In genomic region chr13:111235719-111236166, GRCm38 (mm10) we compare ENCODE assay signal across 10 mouse cellular contexts. TPM values are rescaled to one million over a fixed set of nuclear protein-coding genes. Genes with fewer than 3 reads are reported as not detected.
DNase-seq lines count a peak whose midpoint lies in the region; ATAC-seq lines count a peak whose summit lies in the region.
"Had no signal": no experiment of that assay in that cellular context is flagged by ENCODE, and none has a peak within 500 bp of the region (broad histone marks: within the 10 kb centered on the region; RNA-seq: fewer than 3 reads in every experiment).

No protein-coding gene starts in this region.

- WGBS in forebrain, embryonic 14.5 days, result 34% methylated on average over 6 of the region's 6 CpGs
- 59% methylated on average over 6 of the region's 6 CpGs for WGBS in forebrain, embryonic 11.5 days
- WGBS in hindbrain, embryonic 13.5 days, result 59% methylated on average over 6 of the region's 6 CpGs
- 70% methylated on average over 6 of the region's 6 CpGs for WGBS in neural tube, embryonic 15.5 days

- H3K4me1 ChIP-seq in forebrain, embryonic 14.5 days (ENCODE audit: control insufficient read depth, insufficient read depth, low read length), result no peaks in the 10 kb centered on the region
- H3K4me1 ChIP-seq in forebrain, embryonic 11.5 days (replicated peaks; ENCODE audit: control insufficient read depth, insufficient read depth, low read length), result no peaks in the 10 kb centered on the region
- 0 out of 2 replicates have a peak, but pooled peaks cover 3% of the 10 kb centered on the region for H3K4me1 ChIP-seq in hindbrain, embryonic 13.5 days (replicated peaks)
- H3K4me1 ChIP-seq in neural tube, embryonic 15.5 days, result no peaks in the 10 kb centered on the region

- no peaks in the 10 kb centered on the region for H3K27me3 ChIP-seq in forebrain, embryonic 14.5 days (replicated peaks; ENCODE audit: control insufficient read depth, insufficient read depth, low read length)
- H3K27me3 ChIP-seq in forebrain, embryonic 11.5 days (ENCODE audit: control insufficient read depth, insufficient read depth, low read length), result no peaks in the 10 kb centered on the region
- no peaks in the 10 kb centered on the region for H3K27me3 ChIP-seq in hindbrain, embryonic 13.5 days
- H3K27me3 ChIP-seq in neural tube, embryonic 15.5 days (replicated peaks), result no peaks in the 10 kb centered on the region

- no peaks in the 10 kb centered on the region for H3K9me3 ChIP-seq in forebrain, embryonic 14.5 days (replicated peaks; ENCODE audit: control insufficient read depth, low read length)
- no peaks in the 10 kb centered on the region for H3K9me3 ChIP-seq in forebrain, embryonic 11.5 days (ENCODE audit: control insufficient read depth, low read length)
- no peaks in the 10 kb centered on the region for H3K9me3 ChIP-seq in hindbrain, embryonic 13.5 days
- no peaks in the 10 kb centered on the region for H3K9me3 ChIP-seq in neural tube, embryonic 15.5 days (replicated peaks)

- no peak overlapping the region for H3K27ac ChIP-seq in forebrain, embryonic 14.5 days (ENCODE audit: low read depth, low read length)
- no peak overlapping the region for H3K27ac ChIP-seq in forebrain, embryonic 11.5 days (ENCODE audit: low read depth, low read length)
- H3K27ac ChIP-seq in hindbrain, embryonic 13.5 days, result no peak overlapping the region
- peak overlapping the region; percentile 1; the same call in 1 of the 2 replicates for H3K27ac ChIP-seq in neural tube, embryonic 15.5 days (replicated peaks)

- H3K36me3 ChIP-seq in forebrain, embryonic 14.5 days (ENCODE audit: control insufficient read depth, insufficient read depth, low read length), result no peaks in the 10 kb centered on the region
- no peaks in the 10 kb centered on the region for H3K36me3 ChIP-seq in forebrain, embryonic 11.5 days (ENCODE audit: control insufficient read depth, insufficient read depth, low read length)
- H3K36me3 ChIP-seq in hindbrain, embryonic 13.5 days, result no peaks in the 10 kb centered on the region
- no peaks in the 10 kb centered on the region for H3K36me3 ChIP-seq in neural tube, embryonic 15.5 days

- H3K4me2 ChIP-seq in forebrain, embryonic 14.5 days (ENCODE audit: low read length), result no peak overlapping the region
- H3K4me2 ChIP-seq in forebrain, embryonic 11.5 days (ENCODE audit: low read depth, low read length, severe bottlenecking), result no peak overlapping the region
- H3K4me2 ChIP-seq in hindbrain, embryonic 13.5 days, result no peak overlapping the region
- H3K4me2 ChIP-seq in neural tube, embryonic 15.5 days, result no peak overlapping the region

- peak; percentile 39 for DNase-seq in forebrain, embryonic 14.5 days (ENCODE audit: low spot score)
- DNase-seq in forebrain, embryonic 11.5 days (ENCODE audit: low spot score), result no peak
- peak; percentile 29 for DNase-seq in ovary, adult 18-20 months (ENCODE audit: low spot score)
- DNase-seq in ovary, postnatal 14 days (ENCODE audit: low spot score), result no peak
- no peak for DNase-seq in spleen, postnatal 10 days (ENCODE audit: low spot score in 2 of 2)

- H3K9ac ChIP-seq in forebrain, embryonic 14.5 days (ENCODE audit: low read length), result no peak overlapping the region
- no peak overlapping the region for H3K9ac ChIP-seq in forebrain, embryonic 11.5 days (ENCODE audit: low read length)
- H3K9ac ChIP-seq in hindbrain, embryonic 13.5 days, result no peak overlapping the region
- no peak overlapping the region for H3K9ac ChIP-seq in neural tube, embryonic 15.5 days (replicated peaks)

- ATAC-seq in forebrain, embryonic 14.5 days, result no peak
- no peak for ATAC-seq in forebrain, embryonic 11.5 days (replicated peaks; ENCODE audit: low FRiP score)
- ATAC-seq in hindbrain, embryonic 13.5 days (ENCODE audit: low FRiP score), result peak; percentile 60
- peak; percentile 47; the same call in 1 of the 2 replicates for ATAC-seq in neural tube, embryonic 15.5 days (ENCODE audit: low FRiP score)
- ATAC-seq in megakaryocyte, adult 5-6 weeks (ENCODE audit: poor library complexity, severe bottlenecking), result no peak

- H3K4me3 ChIP-seq in forebrain, embryonic 14.5 days (ENCODE audit: low read depth, low read length), result no peak overlapping the region
- H3K4me3 ChIP-seq in forebrain, embryonic 11.5 days (ENCODE audit: low read depth, low read length), result no peak overlapping the region
- no peak overlapping the region for H3K4me3 ChIP-seq in hindbrain, embryonic 13.5 days
- no peak overlapping the region for H3K4me3 ChIP-seq in neural tube, embryonic 15.5 days (replicated peaks)

RNA-seq across cellular contexts. Expression of gene Actbl2, which starts 19.1 kb away (rescaled TPM):
- polyA plus RNA-seq in forebrain, embryonic 14.5 days (2014; fragmentation: Nextera tagmentation; extraction: Ambion mirVana), result not detected in 2 replicates
- polyA plus RNA-seq in forebrain, embryonic 11.5 days (2014; fragmentation: Nextera tagmentation; extraction: Ambion mirVana), result not detected in 2 replicates
- not detected in 2 replicates for polyA plus RNA-seq in hindbrain, embryonic 13.5 days (2015; fragmentation: Nextera tagmentation; extraction: Ambion mirVana)
- not detected in 2 replicates for polyA plus RNA-seq in neural tube, embryonic 15.5 days (2015; fragmentation: Nextera tagmentation; extraction: Ambion mirVana)
- total RNA-seq in megakaryocyte, adult 5-6 weeks (2015), result not detected in 2 replicates
- total RNA-seq in megakaryocyte, adult 5-6 weeks (2017), result not detected in 2 replicates
- total RNA-seq: layer of hippocampus, adult 18-20 months had no signal
- polyA plus RNA-seq: C2C12 had no signal

Comparison
In these comparisons a context has a peak if more than half of its experiments do, and no peak if none do; other contexts are left out.
1. DNase-seq: peak in forebrain, embryonic 14.5 days (single experiment) and ovary, adult 18-20 months (single experiment); none in forebrain, embryonic 11.5 days (single experiment), ovary, postnatal 14 days (single experiment) and spleen, postnatal 10 days (0 of 2).
2. ATAC-seq: peak in hindbrain, embryonic 13.5 days (single experiment) and neural tube, embryonic 15.5 days (single experiment); none in forebrain, embryonic 14.5 days (single experiment), forebrain, embryonic 11.5 days (single experiment) and megakaryocyte, adult 5-6 weeks (single experiment).